Mouse (Mus musculus) intestine, embryonic 15.5 days (tissue): ENCODE measurements around the gene Ost4. TPM values are rescaled to one million over a fixed set of nuclear protein-coding genes. Genes with fewer than 3 reads are reported as not detected.

Experiments
- ATAC-seq: fragments of 200-750 bp; cut with Nextera tagmentation; 2 replicates; pipeline ENCODE4 v1.8.0; 2017; ENCODE audit warnings: moderate TSS enrichment, moderate library complexity
- H3K27ac ChIP-seq: fragments of 300-500 bp; sonication (generic); 2 replicates; pipeline ENCODE4 v1.5.1; 2015; ENCODE audit warnings: mild to moderate bottlenecking, inconsistent platforms
- H3K27me3 ChIP-seq: fragments of 300-500 bp; sonication (generic); replicated peaks from 2 replicates; pipeline ENCODE4 v1.6.1; 2015; ENCODE audit warnings: inconsistent platforms
- H3K36me3 ChIP-seq: fragments of 300-500 bp; sonication (generic); 2 replicates; pipeline ENCODE4 v1.6.1; 2015; ENCODE audit warnings: inconsistent platforms
- H3K4me1 ChIP-seq: fragments of 300-500 bp; sonication (generic); replicated peaks from 2 replicates; pipeline ENCODE4 v1.6.1; 2015; ENCODE audit warnings: inconsistent platforms
- H3K4me2 ChIP-seq: fragments of 300-500 bp; sonication (generic); replicated peaks from 2 replicates; pipeline ENCODE4 v1.6.1; 2015; ENCODE audit warnings: mild to moderate bottlenecking, inconsistent platforms
- H3K4me3 ChIP-seq: fragments of 300-500 bp; sonication (generic); replicated peaks from 2 replicates; pipeline ENCODE4 v1.5.1; 2015; ENCODE audit warnings: inconsistent platforms
- H3K9ac ChIP-seq: fragments of 300-500 bp; sonication (generic); 2 replicates; pipeline ENCODE4 v1.6.1; 2015; ENCODE audit warnings: inconsistent platforms
- H3K9me3 ChIP-seq: fragments of 300-500 bp; sonication (generic); 2 replicates; pipeline ENCODE4 v1.6.1; 2016; ENCODE audit warnings: inconsistent platforms
- whole genome bisulfite sequencing: fragments of 180-500 bp; shearing (Covaris S2); methylation state at CpG from one replicate; pipeline ENCODE4 v1.1.7; 2015; 5-methylcytosine and 5-hydroxymethylcytosine counted together
- polyA plus RNA-seq: library from polyadenylated mRNA; unstranded; fragments of >200 nt; fragmentation: Nextera tagmentation; extraction: Ambion mirVana; gene quantifications from 2 replicates; pipeline ENCODE4 v1.2.1, GENCODE M21; 2015

Gene Ost4
- polyA plus RNA-seq, 1 experiment from 2014 or later = 449 TPM

- Histone ChIP-seq H3K9me3 (no peaks in the 10 kb centered on the region), H3K4me1 (peaks cover 12% of the 10 kb centered on the region), H3K4me2 (no peak overlapping the region), H3K9ac (no peak overlapping the region), H3K36me3 (peaks cover 5% of the 10 kb centered on the region; the same call in 1 of the 2 replicates), H3K4me3 (no peak overlapping the region), H3K27ac (no peak overlapping the region), H3K27me3 (no peaks in the 10 kb centered on the region)
- WGBS = 79% methylated on average over 3 of the region's 3 CpGs
- ATAC-seq = no peak
Observed at GRCm38 (mm10) chr5:30866871-30867270, 40.7 kb downstream of the Ost4 start.

GRCm38 (mm10) chr5:30864322-30864721 lies 43.3 kb downstream of the Ost4 start:
- H3K9me3 ChIP-seq = no peaks in the 10 kb centered on the region
- H3K4me3 ChIP-seq = no peak overlapping the region
- no peak overlapping the region for H3K9ac ChIP-seq
- 0 out of 2 replicates have a peak, but pooled peaks cover 3% of the 10 kb centered on the region for H3K4me1 ChIP-seq
- H3K36me3 ChIP-seq = no peaks in the 10 kb centered on the region
- no peak; the same call in 1 of the 2 replicates for ATAC-seq
- H3K27ac ChIP-seq = no peak overlapping the region
- H3K4me2 ChIP-seq = no peak overlapping the region
- 53% methylated on average over 15 of the region's 15 CpGs for WGBS
- no peaks in the 10 kb centered on the region for H3K27me3 ChIP-seq

GRCm38 (mm10) chr5:30863852-30864251 lies 43.7 kb downstream of the Ost4 start:
- no peak overlapping the region for H3K4me2 ChIP-seq
- no peaks in the 10 kb centered on the region for H3K9me3 ChIP-seq
- no peak; the same call in 1 of the 2 replicates for ATAC-seq
- H3K36me3 ChIP-seq = no peaks in the 10 kb centered on the region
- WGBS = 33% methylated on average over 4 of the region's 4 CpGs
- H3K4me1 ChIP-seq = 0 out of 2 replicates have a peak, but pooled peaks cover under 1% of the 10 kb centered on the region
- no peak overlapping the region for H3K4me3 ChIP-seq
- H3K9ac ChIP-seq = no peak overlapping the region
- H3K27me3 ChIP-seq = no peaks in the 10 kb centered on the region
- H3K27ac ChIP-seq = no peak overlapping the region

- H3K9me3 ChIP-seq = no peaks in the 10 kb centered on the region
- H3K4me3 ChIP-seq = no peak overlapping the region
- no peak overlapping the region for H3K9ac ChIP-seq
- no peak overlapping the region for H3K4me2 ChIP-seq
- ATAC-seq = no peak
- no peak overlapping the region for H3K27ac ChIP-seq
- WGBS = 82% methylated on average over 2 of the region's 2 CpGs
- no peaks in the 10 kb centered on the region for H3K36me3 ChIP-seq
- no peaks in the 10 kb centered on the region for H3K27me3 ChIP-seq
- H3K4me1 ChIP-seq = 0 out of 2 replicates have a peak, but pooled peaks cover 2% of the 10 kb centered on the region
Observed at GRCm38 (mm10) chr5:30856124-30856523, 51.5 kb downstream of the Ost4 start.

Other genes starting within 250 kb of the Ost4 start
- gene Cenpa, start 241.0 kb downstream of the Ost4 start, polyA plus RNA-seq = 216 and 224 TPM in 2 replicates
- gene Dpysl5, start 196.2 kb downstream of the Ost4 start, polyA plus RNA-seq = 6.6 and 7.1 TPM in 2 replicates
- gene Mapre3, start 93.1 kb downstream of the Ost4 start, polyA plus RNA-seq = 17.4 and 17.5 TPM in 2 replicates
- gene Tmem214, start 39.8 kb downstream of the Ost4 start, polyA plus RNA-seq = 72.3 and 76.3 TPM in 2 replicates
- 13.9 and 16.4 TPM in 2 replicates for gene Agbl5, start 19.1 kb downstream of the Ost4 start, polyA plus RNA-seq
- gene Emilin1, start 5.6 kb upstream of the Ost4 start, polyA plus RNA-seq = 183 and 190 TPM in 2 replicates
- gene Khk, start 13.6 kb upstream of the Ost4 start, polyA plus RNA-seq = 23.3 and 26.9 TPM in 2 replicates
- gene Cgref1, start 37.8 kb upstream of the Ost4 start, polyA plus RNA-seq = 36.1 and 42.8 TPM in 2 replicates
- gene Preb, start 52.6 kb upstream of the Ost4 start, polyA plus RNA-seq = 166 and 192 TPM in 2 replicates
- gene Tcf23, start 60.9 kb upstream of the Ost4 start, polyA plus RNA-seq = 2.2 and 2.3 TPM in 2 replicates
- 164 and 171 TPM in 2 replicates for gene Atraid, start 140.5 kb upstream of the Ost4 start, polyA plus RNA-seq
- gene Slc5a6, start 141.1 kb upstream of the Ost4 start, polyA plus RNA-seq = 12.8 and 15.1 TPM in 2 replicates
- gene Cad, start 147.0 kb upstream of the Ost4 start, polyA plus RNA-seq = 24.2 and 25.2 TPM in 2 replicates
- gene Dnajc5g, start 198.5 kb upstream of the Ost4 start, polyA plus RNA-seq = not detected in 2 replicates
- 0.26 and 0.34 TPM in 2 replicates for gene Slc30a3, start 200.4 kb upstream of the Ost4 start, polyA plus RNA-seq
- gene Trim54, start 208.9 kb upstream of the Ost4 start, polyA plus RNA-seq = not detected in 2 replicates
- not detected in 2 replicates for gene Ucn, start 231.0 kb upstream of the Ost4 start, polyA plus RNA-seq
- gene Mpv17, start 246.5 kb upstream of the Ost4 start, polyA plus RNA-seq = 57.1 and 67.9 TPM in 2 replicates